Mouse (Mus musculus) heart, adult 2 months (tissue): ENCODE measurements at regions not wholly inside any gene's neighbourhood (a gene's known extent, or its start where the extent isn't known, plus 50 kb on each side); places are given as distances from the start of the nearest gene placed in this dataset.

ENCODE experiments used
- CTCF ChIP-seq: fragments of 200-600 bp; IDR thresholded peaks from 2 replicates; pipeline ENCODE4 v1.8.1; 2022; ENCODE audit warnings: antibody characterized with exemption, mild to moderate bottlenecking, moderate library complexity
- EP300 ChIP-seq: fragments of 200-500 bp; IDR thresholded peaks from 2 replicates; pipeline ENCODE4 v1.6.1; 2011; ENCODE audit warnings: low read depth, low read length, control low read depth; ENCODE audit not compliant: insufficient read depth
- POLR2A ChIP-seq: fragments of 200-500 bp; IDR thresholded peaks from 2 replicates; pipeline ENCODE4 v1.6.1; 2011; ENCODE audit warnings: mild to moderate bottlenecking, low read depth, low read length, control low read depth; ENCODE audit not compliant: insufficient read depth

GRCm38 (mm10) chr14:48896235-48896634, 169.7 kb upstream of the Ap5m1 start:
- no peak for TF ChIP-seq CTCF
- TF ChIP-seq EP300, result no peak
- TF ChIP-seq POLR2A, result no peak
